Mouse (Mus musculus) thymus, adult 2 months (tissue): ENCODE measurements around the gene Skp2.

ENCODE experiments used
- CTCF ChIP-seq: fragments of 200-500 bp; IDR thresholded peaks from 2 replicates; pipeline ENCODE4 v1.5.1; 2012; ENCODE audit warnings: mild to moderate bottlenecking, control low read depth, low read length, moderate library complexity, borderline replicate concordance; ENCODE audit not compliant: control insufficient read depth, poor library complexity, insufficient read depth; ENCODE audit errors: extremely low read depth
- POLR2A ChIP-seq: fragments of 200-500 bp; IDR thresholded peaks from 2 replicates; pipeline ENCODE4 v1.6.1; 2012; ENCODE audit warnings: mild to moderate bottlenecking, low read length, control low read depth, moderate library complexity; ENCODE audit not compliant: control insufficient read depth, poor library complexity, insufficient read depth; ENCODE audit errors: extremely low read depth

GRCm38 (mm10) chr15:9113556-9113955 is 41.7 kb downstream of the Skp2 start:
- TF ChIP-seq CTCF (no peak), POLR2A (no peak)
